Mouse (Mus musculus) lung, adult 2 months (tissue): ENCODE results near the gene Bpifc.

ENCODE experiments used
- CTCF ChIP-seq: fragments of 200-500 bp; IDR thresholded peaks from 2 replicates; pipeline ENCODE4 v1.5.1; 2011; ENCODE audit warnings: mild to moderate bottlenecking, low read length, control low read depth; ENCODE audit not compliant: insufficient read depth
- POLR2A ChIP-seq: fragments of 200-500 bp; IDR thresholded peaks from 2 replicates; pipeline ENCODE4 v1.6.1; 2011; ENCODE audit warnings: low read depth, mild to moderate bottlenecking, control low read depth, low read length, borderline replicate concordance; ENCODE audit errors: extremely low read depth

DNA sequence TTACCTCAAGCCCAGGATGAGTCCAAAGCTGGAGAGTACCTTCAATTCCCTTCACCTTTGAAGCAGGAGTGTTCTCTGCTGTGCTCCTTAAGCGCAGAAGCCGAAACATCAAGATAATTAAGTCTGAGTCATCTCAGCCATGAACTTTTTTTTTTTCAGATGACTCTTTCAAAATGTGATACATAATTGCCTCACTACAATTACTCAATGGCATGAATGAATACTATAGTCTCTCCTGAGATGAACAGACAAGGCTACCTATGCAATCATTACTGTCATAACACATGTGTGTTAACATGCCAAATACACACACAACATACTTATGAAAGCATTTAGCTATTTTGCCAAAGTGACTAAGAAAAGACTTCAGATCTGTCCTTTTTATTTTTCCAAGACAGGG lies at the start of gene Bpifc:
- TF ChIP-seq CTCF (no peak), POLR2A (no peak)
